Mouse (Mus musculus): ENCODE data around the gene Rfc2. TPM values are rescaled to one million over a fixed set of nuclear protein-coding genes. Genes with fewer than 3 reads are reported as not detected.
A peak's percentile ranks its signal among the peaks of the same experiment; 100 is the strongest.

Gene Rfc2
- polyA plus RNA-seq, 1 experiment, result 133 TPM

DNA sequence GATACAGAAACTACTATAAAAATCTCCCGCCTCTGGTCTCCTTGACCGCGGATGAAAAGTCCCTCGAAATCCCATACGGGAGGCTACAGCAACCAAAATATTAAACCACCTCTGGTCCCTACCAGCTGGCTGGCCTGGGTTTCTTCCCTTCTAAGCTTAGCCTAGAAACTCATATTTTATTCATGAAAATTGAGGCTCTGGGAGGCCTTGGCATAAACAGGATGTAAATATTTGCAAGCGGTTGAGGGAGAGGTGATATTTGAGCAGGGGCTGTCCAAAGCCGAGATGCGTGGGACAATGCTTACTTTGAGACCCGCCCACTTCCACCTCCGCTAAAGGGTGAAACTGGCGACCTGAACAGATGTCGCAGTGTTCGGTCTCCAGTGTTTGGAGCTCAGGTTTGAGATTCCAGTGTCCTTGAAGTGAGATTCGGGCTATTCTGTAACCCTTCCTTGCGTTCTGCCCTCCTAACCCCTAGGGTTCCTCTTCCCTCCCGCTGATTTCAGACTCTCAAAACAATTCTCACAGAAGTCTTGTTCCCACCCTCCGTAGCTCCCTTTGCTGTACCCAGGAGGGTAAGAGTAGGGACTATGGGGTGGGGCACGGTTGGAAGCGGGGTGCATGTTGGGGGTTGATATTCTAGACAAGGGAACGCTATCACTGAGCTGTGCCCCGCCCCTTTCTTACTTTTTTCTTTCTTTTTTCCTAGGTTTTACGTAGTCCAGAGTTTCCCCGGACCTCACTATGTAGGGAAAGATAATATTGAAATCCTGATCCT is 9.2 kb upstream of the Rfc2 start:
- peaks cover 13% of the 10 kb centered on the region for H3K4me1 ChIP-seq (replicated peaks; ENCODE audit: control insufficient read depth, insufficient read depth, low read length)
- no peaks in the 10 kb centered on the region for H3K27me3 ChIP-seq (ENCODE audit: control insufficient read depth, insufficient read depth, low read length)
- WGBS, result 4% methylated on average over 23 of the region's 23 CpGs
- DNase-seq, result peak; percentile 53
- peak overlapping the region; percentile 37 for H3K4me3 ChIP-seq (ENCODE audit: control insufficient read depth, insufficient read depth, low read length)
- H3K27ac ChIP-seq (ENCODE audit: control insufficient read depth, insufficient read depth, low read length), result no peak overlapping the region
- H3K36me3 ChIP-seq (ENCODE audit: control insufficient read depth, insufficient read depth, low read length), result no peaks in the 10 kb centered on the region
- TF ChIP-seq CTCF (IDR thresholded peaks at IDR 0.05; ENCODE audit: borderline replicate concordance, control insufficient read depth, extremely low read depth, insufficient read depth, low read length, poor library complexity) (no peak), POLR2A (IDR thresholded peaks at IDR 0.05; ENCODE audit: control insufficient read depth, extremely low read depth, insufficient read depth, low read length, poor library complexity) (no peak)

DNA sequence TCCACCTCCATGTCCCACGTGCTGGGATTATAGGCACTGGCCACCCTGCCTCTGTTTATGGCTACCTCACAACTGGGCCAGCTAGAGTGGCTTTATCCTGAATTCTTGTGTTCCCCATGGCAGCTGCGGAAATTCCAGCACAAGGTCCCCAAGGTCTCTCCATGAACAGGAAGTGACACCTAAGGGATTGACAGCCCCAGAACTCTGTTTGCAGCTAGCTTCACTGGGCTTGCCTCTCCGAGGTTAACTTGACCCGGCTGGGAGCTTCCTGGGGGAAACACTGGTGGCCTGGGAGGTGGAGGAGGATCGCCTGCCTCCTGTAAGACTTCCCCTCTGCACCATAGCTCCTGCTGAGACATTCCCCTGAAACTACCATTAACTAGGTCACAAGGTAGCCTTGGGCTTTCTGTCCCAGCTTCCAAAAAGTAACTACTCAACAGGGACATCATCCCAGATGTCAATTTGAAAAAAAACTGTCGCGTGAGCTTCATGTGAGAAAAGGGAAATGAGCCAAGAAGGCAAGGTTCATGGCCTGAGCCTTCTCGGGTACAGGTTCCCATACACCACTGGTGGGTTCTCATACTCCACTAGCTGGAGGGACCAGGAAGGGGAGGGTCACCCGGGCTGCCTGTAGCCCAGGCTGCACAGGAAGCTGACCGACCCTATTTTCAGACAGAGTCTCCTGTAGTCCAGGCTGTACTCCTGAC is 8.5 kb upstream of the Rfc2 start:
- H3K36me3 ChIP-seq (ENCODE audit: control insufficient read depth, insufficient read depth, low read length), result no peaks in the 10 kb centered on the region
- no peak overlapping the region for H3K4me3 ChIP-seq (ENCODE audit: control insufficient read depth, insufficient read depth, low read length)
- peaks cover 13% of the 10 kb centered on the region for H3K4me1 ChIP-seq (replicated peaks; ENCODE audit: control insufficient read depth, insufficient read depth, low read length)
- H3K27ac ChIP-seq (ENCODE audit: control insufficient read depth, insufficient read depth, low read length), result no peak overlapping the region
- no peak for TF ChIP-seq CTCF (IDR thresholded peaks at IDR 0.05; ENCODE audit: borderline replicate concordance, control insufficient read depth, extremely low read depth, insufficient read depth, low read length, poor library complexity)
- TF ChIP-seq POLR2A (IDR thresholded peaks at IDR 0.05; ENCODE audit: control insufficient read depth, extremely low read depth, insufficient read depth, low read length, poor library complexity), result no peak
- WGBS, result 40% methylated on average over 10 of the region's 10 CpGs
- no peak for DNase-seq
- H3K27me3 ChIP-seq (ENCODE audit: control insufficient read depth, insufficient read depth, low read length), result no peaks in the 10 kb centered on the region

DNA sequence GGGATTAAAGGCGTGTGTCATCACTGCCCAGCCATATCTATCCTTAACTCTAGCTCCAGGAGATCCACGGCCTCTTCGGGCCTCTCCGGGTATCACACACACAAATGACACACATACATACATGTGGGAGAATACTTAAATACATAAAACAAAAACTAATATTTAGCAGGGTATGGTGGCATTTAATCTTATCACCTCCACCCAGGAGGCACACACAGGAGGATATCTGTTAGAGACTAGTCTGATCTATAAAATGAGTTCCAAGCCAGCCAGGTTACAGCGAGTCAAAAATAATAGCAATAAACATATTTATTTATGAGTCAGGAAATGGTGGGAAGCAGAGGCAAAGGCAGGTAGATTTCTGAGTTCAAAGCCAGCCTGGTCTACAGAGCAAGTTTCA is 5.3 kb upstream of the Rfc2 start:
- no peaks in the 10 kb centered on the region for H3K36me3 ChIP-seq (ENCODE audit: control insufficient read depth, insufficient read depth, low read length)
- WGBS, result 97% methylated on average over 5 of the region's 5 CpGs

DNA sequence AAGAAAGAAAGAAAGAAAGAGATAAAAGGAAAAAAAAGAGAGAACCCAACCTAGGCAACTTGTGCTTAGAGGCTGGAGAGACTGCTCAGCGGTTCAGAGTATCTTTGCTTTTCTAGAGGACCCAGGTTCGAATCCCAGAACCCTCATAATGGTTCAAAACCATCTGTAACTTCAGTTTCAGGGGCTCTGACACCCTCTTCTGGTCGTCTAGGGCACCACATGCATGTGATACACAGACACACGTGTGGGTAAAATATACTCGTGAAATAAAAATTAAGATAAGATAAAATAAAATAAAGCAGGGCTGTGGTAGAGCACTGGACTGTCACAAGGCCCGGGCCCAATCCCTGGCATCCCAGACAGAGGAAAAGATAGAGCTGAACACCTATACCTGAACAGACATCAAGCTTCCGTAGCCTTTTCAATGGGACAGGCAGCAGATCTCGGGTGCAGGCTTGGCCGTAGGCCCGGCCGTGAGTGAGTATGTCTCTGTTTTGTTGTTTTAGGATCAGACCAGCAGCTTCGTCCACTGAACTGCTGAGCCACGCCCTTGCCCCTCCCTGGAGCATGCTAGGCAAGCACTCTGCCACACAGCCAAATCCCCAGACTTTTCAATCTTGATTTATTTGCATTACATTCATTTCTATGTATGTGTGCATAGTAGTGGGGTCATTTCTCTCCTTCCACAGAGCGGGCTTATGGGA is 4.5 kb upstream of the Rfc2 start:
- no peak for DNase-seq
- Histone ChIP-seq H3K27ac (ENCODE audit: control insufficient read depth, insufficient read depth, low read length) (no peak overlapping the region), H3K4me1 (replicated peaks; ENCODE audit: control insufficient read depth, insufficient read depth, low read length) (peaks cover 7% of the 10 kb centered on the region), H3K36me3 (ENCODE audit: control insufficient read depth, insufficient read depth, low read length) (no peaks in the 10 kb centered on the region), H3K4me3 (ENCODE audit: control insufficient read depth, insufficient read depth, low read length) (no peak overlapping the region), H3K27me3 (ENCODE audit: control insufficient read depth, insufficient read depth, low read length) (no peaks in the 10 kb centered on the region)
- TF ChIP-seq POLR2A (IDR thresholded peaks at IDR 0.05; ENCODE audit: control insufficient read depth, extremely low read depth, insufficient read depth, low read length, poor library complexity), result no peak
- no peak for TF ChIP-seq CTCF (IDR thresholded peaks at IDR 0.05; ENCODE audit: borderline replicate concordance, control insufficient read depth, extremely low read depth, insufficient read depth, low read length, poor library complexity)
- 92% methylated on average over 14 of the region's 14 CpGs for WGBS

More for the DNA sequence above, 5.3 kb upstream of the Rfc2 start:
- DNase-seq, result no peak
- Histone ChIP-seq H3K4me1 (replicated peaks; ENCODE audit: control insufficient read depth, insufficient read depth, low read length) (peaks cover 7% of the 10 kb centered on the region), H3K27ac (ENCODE audit: control insufficient read depth, insufficient read depth, low read length) (no peak overlapping the region), H3K27me3 (ENCODE audit: control insufficient read depth, insufficient read depth, low read length) (no peaks in the 10 kb centered on the region), H3K4me3 (ENCODE audit: control insufficient read depth, insufficient read depth, low read length) (no peak overlapping the region)
- no peak for TF ChIP-seq CTCF (IDR thresholded peaks at IDR 0.05; ENCODE audit: borderline replicate concordance, control insufficient read depth, extremely low read depth, insufficient read depth, low read length, poor library complexity)
- no peak for TF ChIP-seq POLR2A (IDR thresholded peaks at IDR 0.05; ENCODE audit: control insufficient read depth, extremely low read depth, insufficient read depth, low read length, poor library complexity)

DNA sequence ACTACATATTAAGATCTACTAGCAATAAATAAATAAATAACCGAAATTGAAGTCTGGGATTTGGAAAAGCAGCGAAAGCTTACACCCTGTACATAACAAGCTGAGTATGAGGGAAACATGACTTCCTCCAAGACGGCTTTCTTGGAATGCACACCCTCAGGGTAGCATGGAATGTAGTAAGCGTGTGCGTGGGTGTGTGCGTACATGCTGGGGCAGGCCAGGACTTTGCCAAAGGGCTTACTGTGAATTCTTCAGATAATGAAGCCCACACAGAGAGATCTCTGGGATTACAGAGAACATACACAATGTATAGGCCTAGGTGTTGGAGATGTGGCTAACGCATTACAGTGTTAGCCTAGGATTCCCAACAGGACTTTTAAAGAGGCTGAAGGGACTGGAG is 3.6 kb upstream of the Rfc2 start:
- H3K4me3 ChIP-seq (ENCODE audit: control insufficient read depth, insufficient read depth, low read length), result no peak overlapping the region
- no peak overlapping the region for H3K27ac ChIP-seq (ENCODE audit: control insufficient read depth, insufficient read depth, low read length)
- H3K36me3 ChIP-seq (ENCODE audit: control insufficient read depth, insufficient read depth, low read length), result no peaks in the 10 kb centered on the region
- no peaks in the 10 kb centered on the region for H3K27me3 ChIP-seq (ENCODE audit: control insufficient read depth, insufficient read depth, low read length)
- TF ChIP-seq CTCF (IDR thresholded peaks at IDR 0.05; ENCODE audit: borderline replicate concordance, control insufficient read depth, extremely low read depth, insufficient read depth, low read length, poor library complexity) (no peak), POLR2A (IDR thresholded peaks at IDR 0.05; ENCODE audit: control insufficient read depth, extremely low read depth, insufficient read depth, low read length, poor library complexity) (no peak)
- no peak for DNase-seq
- peaks cover under 1% of the 10 kb centered on the region; the same call in 1 of the 2 replicates for H3K4me1 ChIP-seq (replicated peaks; ENCODE audit: control insufficient read depth, insufficient read depth, low read length)
- 94% methylated on average over 7 of the region's 7 CpGs for WGBS

DNA sequence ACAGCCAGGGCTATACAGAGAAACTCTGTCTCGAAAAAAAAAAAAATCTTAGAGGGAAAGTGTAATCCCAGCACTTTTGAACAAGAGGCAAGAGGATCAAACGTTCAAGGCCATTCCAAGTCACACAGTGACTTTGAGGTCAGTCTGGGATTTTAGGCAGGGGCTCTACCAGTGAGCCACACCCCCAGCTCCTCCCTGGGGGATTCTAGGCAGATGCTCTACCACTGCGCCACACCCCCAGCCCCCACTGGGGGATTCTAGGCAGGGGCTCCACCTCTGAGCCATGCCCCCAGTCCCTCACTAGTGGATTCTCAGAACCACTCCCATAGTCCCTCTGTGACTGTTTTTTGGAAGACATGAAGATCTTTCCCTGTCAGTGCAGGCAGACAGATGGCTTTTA is 2.0 kb upstream of the Rfc2 start:
- no peaks in the 10 kb centered on the region for H3K27me3 ChIP-seq (ENCODE audit: control insufficient read depth, insufficient read depth, low read length)
- DNase-seq, result no peak
- 84% methylated on average over 3 of the region's 3 CpGs for WGBS
- TF ChIP-seq POLR2A (IDR thresholded peaks at IDR 0.05; ENCODE audit: control insufficient read depth, extremely low read depth, insufficient read depth, low read length, poor library complexity), result no peak
- TF ChIP-seq CTCF (IDR thresholded peaks at IDR 0.05; ENCODE audit: borderline replicate concordance, control insufficient read depth, extremely low read depth, insufficient read depth, low read length, poor library complexity), result no peak
- H3K4me1 ChIP-seq (replicated peaks; ENCODE audit: control insufficient read depth, insufficient read depth, low read length), result peaks cover 3% of the 10 kb centered on the region
- no peak overlapping the region for H3K4me3 ChIP-seq (ENCODE audit: control insufficient read depth, insufficient read depth, low read length)
- H3K36me3 ChIP-seq (ENCODE audit: control insufficient read depth, insufficient read depth, low read length), result no peaks in the 10 kb centered on the region
- H3K27ac ChIP-seq (ENCODE audit: control insufficient read depth, insufficient read depth, low read length), result no peak overlapping the region
